Mouse (Mus musculus): ENCODE results near the gene Slc7a15. TPM values are rescaled to one million over a fixed set of nuclear protein-coding genes. Genes with fewer than 3 reads are reported as not detected.

Gene Slc7a15
- polyA plus RNA-seq, 1 experiment from 2014 or later = not detected

Other genes starting within 250 kb of the Slc7a15 start
- 50.6 and 56.1 TPM in 2 replicates for gene Rhob, start 99.1 kb downstream of the Slc7a15 start, polyA plus RNA-seq (2014; fragmentation: Nextera tagmentation; extraction: Ambion mirVana)
- gene Pum2, start 75.1 kb upstream of the Slc7a15 start, polyA plus RNA-seq (2014; fragmentation: Nextera tagmentation; extraction: Ambion mirVana) = 39.6 and 39.7 TPM in 2 replicates
- gene Sdc1, start 172.3 kb upstream of the Slc7a15 start, polyA plus RNA-seq (2014; fragmentation: Nextera tagmentation; extraction: Ambion mirVana) = 25.8 and 31.4 TPM in 2 replicates

All from heart, embryonic 14.5 days (tissue).